Mouse (Mus musculus) myocyte (in vitro differentiated cells): ENCODE measurements around the gene Smyd3. TPM values are rescaled to one million over a fixed set of nuclear protein-coding genes. Genes with fewer than 3 reads are reported as not detected.

Source experiments
- H3K27me3 ChIP-seq: one replicate; pipeline ENCODE4 v1.6.1; 2011; ENCODE audit not compliant: control insufficient read depth, insufficient read depth, insufficient read length
- H3K36me3 ChIP-seq: one replicate; pipeline ENCODE4 v1.6.1; 2011; ENCODE audit not compliant: control insufficient read depth, insufficient read depth
- H3K4me2 ChIP-seq: one replicate; pipeline ENCODE4 v1.6.1; 2011; ENCODE audit warnings: low read depth, control low read depth
- H3K4me3 ChIP-seq: one replicate; pipeline ENCODE4 v1.5.1; 2011; ENCODE audit warnings: mild to moderate bottlenecking, control low read depth, moderate library complexity
- H3K79me2 ChIP-seq: one replicate; pipeline ENCODE4 v1.6.1; 2011; ENCODE audit not compliant: control insufficient read depth, insufficient read depth
- H3ac ChIP-seq: one replicate; pipeline ENCODE4 v1.6.1; 2011; ENCODE audit not compliant: control insufficient read depth, insufficient read length
- CEBPB ChIP-seq: IDR thresholded peaks from 2 replicates; pipeline ENCODE4 v1.6.1; 2011; ENCODE audit warnings: mild to moderate bottlenecking, moderate library complexity; ENCODE audit not compliant: poor library complexity, insufficient read depth, severe bottlenecking
- E2F4 ChIP-seq: IDR thresholded peaks from one replicate; pipeline ENCODE4 v1.6.1; 2011; ENCODE audit warnings: mild to moderate bottlenecking, control low read depth, moderate library complexity; ENCODE audit not compliant: insufficient read depth
- MAX ChIP-seq: IDR thresholded peaks from one replicate; pipeline ENCODE4 v1.6.1; 2011; ENCODE audit warnings: low read depth, mild to moderate bottlenecking, control low read depth
- MYOD1 ChIP-seq, 3 experiments: IDR thresholded peaks; one replicate each; pipeline ENCODE4 v1.6.1; 2011; ENCODE audit warnings: control low read depth in 2 of 3, low read depth in 2 of 3, mild to moderate bottlenecking in 2 of 3, moderate library complexity in 1 of 3; ENCODE audit not compliant: insufficient read length in 2 of 3, control insufficient read depth in 1 of 3
- MYOG ChIP-seq, 3 experiments: IDR thresholded peaks; one replicate each; pipeline ENCODE4 v1.6.1; 2011; ENCODE audit warnings: control low read depth in 2 of 3, low read depth in 2 of 3, mild to moderate bottlenecking in 2 of 3; ENCODE audit not compliant: insufficient read length in 2 of 3, control insufficient read depth in 1 of 3, insufficient read depth in 1 of 3
- POLR2A ChIP-seq: IDR thresholded peaks from one replicate; pipeline ENCODE4 v1.6.1; 2011; ENCODE audit warnings: low read depth, mild to moderate bottlenecking, control low read depth, moderate library complexity; ENCODE audit not compliant: insufficient read length
- POLR2AphosphoS2 ChIP-seq: IDR thresholded peaks from one replicate; pipeline ENCODE4 v1.6.1; 2011; ENCODE audit warnings: low read depth, control low read depth; ENCODE audit not compliant: insufficient read length
- REST ChIP-seq: IDR thresholded peaks from one replicate; pipeline ENCODE4 v1.6.1; 2011; ENCODE audit warnings: mild to moderate bottlenecking, control low read depth, moderate library complexity; ENCODE audit not compliant: insufficient read depth, insufficient read length
- SRF ChIP-seq: IDR thresholded peaks from one replicate; pipeline ENCODE4 v1.6.1; 2011; ENCODE audit warnings: low read depth; ENCODE audit not compliant: control insufficient read depth, insufficient read length
- TCF12 ChIP-seq: IDR thresholded peaks from one replicate; pipeline ENCODE4 v1.6.1; 2011; ENCODE audit warnings: mild to moderate bottlenecking, control low read depth; ENCODE audit not compliant: poor library complexity, insufficient read depth, severe bottlenecking
- TCF3 ChIP-seq: IDR thresholded peaks from one replicate; pipeline ENCODE4 v1.6.1; 2011; ENCODE audit warnings: low read depth, control low read depth; ENCODE audit not compliant: insufficient read length
- USF1 ChIP-seq: IDR thresholded peaks from one replicate; pipeline ENCODE4 v1.6.1; 2011; ENCODE audit warnings: low read depth, mild to moderate bottlenecking, control low read depth, moderate library complexity
- polyA plus RNA-seq: library from polyadenylated mRNA; unstranded; fragments of >200 nt; fragmentation: generic; extraction: Trizol; gene quantifications from one replicate; pipeline ENCODE4 v1.2.1, GENCODE M21; 2012; ENCODE audit warnings: missing spikeins

The Smyd3 gene
- polyA plus RNA-seq, 1 experiment: 22.7 TPM

DNA sequence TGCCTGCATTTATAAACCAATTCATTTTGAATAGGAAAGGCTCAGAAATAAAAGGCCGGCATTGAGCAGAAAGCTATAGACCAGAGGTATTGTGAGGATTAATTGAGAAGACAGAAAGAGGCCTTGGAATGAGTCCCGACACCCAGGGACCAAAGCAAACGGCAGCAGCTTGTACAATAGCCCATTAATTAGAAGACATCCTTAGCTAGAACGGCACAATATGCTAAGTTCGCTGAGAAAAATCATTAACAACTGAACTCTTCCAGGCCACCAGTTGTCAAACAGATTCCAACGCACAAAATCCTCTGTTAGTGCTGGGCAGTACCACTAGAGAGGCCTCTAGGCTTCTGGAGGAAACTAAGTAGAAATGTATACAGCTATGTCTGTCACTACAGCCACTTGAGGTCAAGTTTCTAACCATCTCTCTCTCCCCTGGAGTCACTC is 411.1 kb downstream of the Smyd3 start:
- Histone ChIP-seq H3K36me3 (no peaks in the 10 kb centered on the region), H3K4me3 (no peak overlapping the region), H3K79me2 (no peaks in the 10 kb centered on the region), H3K27me3 (no peaks in the 10 kb centered on the region), H3K4me2 (no peak overlapping the region), H3ac (no peak overlapping the region)
- TF ChIP-seq CEBPB (no peak), MAX (no peak), POLR2AphosphoS2 (no peak), MYOD1 (IDR thresholded peaks at IDR 0.05; ENCODE audit: control insufficient read depth in 1 of 3, insufficient read length in 2 of 3, low read depth in 2 of 3) (no peak), REST (no peak), E2F4 (no peak), TCF12 (no peak), MYOG (IDR thresholded peaks at IDR 0.05; ENCODE audit: control insufficient read depth in 1 of 3, insufficient read depth in 1 of 3, insufficient read length in 2 of 3, low read depth in 2 of 3) (no peak), TCF3 (no peak), USF1 (no peak)

DNA sequence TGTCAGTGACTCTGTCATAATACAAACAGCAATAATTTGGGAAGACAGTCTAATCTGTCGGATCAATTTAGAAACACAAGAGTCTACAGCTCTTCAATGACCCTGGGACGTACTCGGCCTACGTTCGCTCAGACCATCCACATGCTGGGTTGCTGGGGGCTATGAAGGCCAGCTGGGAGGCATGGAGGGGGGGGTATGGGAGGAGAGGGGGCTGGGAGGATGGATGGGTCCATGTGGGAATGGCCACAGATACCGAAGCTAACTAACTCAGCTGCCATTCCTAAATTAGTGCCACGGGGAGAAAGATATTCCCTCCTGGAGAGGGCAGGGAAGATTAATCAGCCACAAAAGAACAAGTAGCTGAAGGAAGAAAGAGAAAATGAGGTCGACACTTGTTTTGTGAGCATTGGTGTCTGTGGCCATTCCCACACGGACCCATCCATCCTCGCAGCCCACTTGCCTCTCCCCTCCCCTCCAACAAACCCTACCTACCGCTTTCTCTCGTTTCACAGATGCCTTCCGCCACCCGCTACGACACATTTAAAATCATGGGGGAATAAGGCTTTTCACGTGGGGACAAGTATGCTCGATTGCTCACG is 411.6 kb downstream of the Smyd3 start:
- H3K79me2 ChIP-seq: no peaks in the 10 kb centered on the region
- no peak overlapping the region for H3K4me3 ChIP-seq
- H3ac ChIP-seq: no peak overlapping the region
- TF ChIP-seq MYOG (IDR thresholded peaks at IDR 0.05; ENCODE audit: control insufficient read depth in 1 of 3, insufficient read depth in 1 of 3, insufficient read length in 2 of 3, low read depth in 2 of 3) (no peak), TCF3 (no peak), POLR2A (no peak), CEBPB (no peak), MYOD1 (IDR thresholded peaks at IDR 0.05; ENCODE audit: control insufficient read depth in 1 of 3, insufficient read length in 2 of 3, low read depth in 2 of 3) (no peak), REST (no peak), E2F4 (no peak), MAX (no peak), SRF (no peak), POLR2AphosphoS2 (no peak)
- no peaks in the 10 kb centered on the region for H3K36me3 ChIP-seq
- H3K4me2 ChIP-seq: no peak overlapping the region
- H3K27me3 ChIP-seq: no peaks in the 10 kb centered on the region

DNA sequence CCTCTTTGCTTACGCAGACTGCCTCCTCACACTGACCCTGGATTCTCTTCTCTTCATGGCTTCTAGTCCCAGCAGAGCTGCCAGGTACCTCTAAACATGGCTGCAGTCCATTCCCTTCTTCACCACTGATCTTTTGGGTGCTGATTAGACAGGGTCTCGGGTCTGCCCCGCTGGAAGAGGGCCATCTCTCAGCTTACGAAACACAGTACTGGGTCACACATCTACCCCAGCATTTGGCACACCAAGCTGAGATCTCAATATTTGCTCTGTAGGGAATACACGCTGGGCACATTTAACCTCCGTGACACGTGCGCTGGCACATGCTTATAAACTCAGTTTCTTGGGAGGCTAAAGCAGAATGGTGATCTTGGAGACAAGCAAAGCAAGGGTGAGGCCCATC is 413.4 kb downstream of the Smyd3 start:
- H3K4me3 ChIP-seq: no peak overlapping the region
- H3K36me3 ChIP-seq: no peaks in the 10 kb centered on the region
- no peaks in the 10 kb centered on the region for H3K79me2 ChIP-seq
- no peak for TF ChIP-seq POLR2A
- no peak for TF ChIP-seq E2F4
- no peak for TF ChIP-seq MAX
- TF ChIP-seq USF1: no peak
- TF ChIP-seq TCF12: no peak
- no peak for TF ChIP-seq MYOD1 (IDR thresholded peaks at IDR 0.05; ENCODE audit: control insufficient read depth in 1 of 3, insufficient read length in 2 of 3, low read depth in 2 of 3)
- TF ChIP-seq REST: no peak
- no peak for TF ChIP-seq SRF
- no peak for TF ChIP-seq POLR2AphosphoS2
- TF ChIP-seq CEBPB: no peak
- no peak for TF ChIP-seq MYOG (IDR thresholded peaks at IDR 0.05; ENCODE audit: control insufficient read depth in 1 of 3, insufficient read depth in 1 of 3, insufficient read length in 2 of 3, low read depth in 2 of 3)
- no peak for TF ChIP-seq TCF3
- no peak overlapping the region for H3ac ChIP-seq
- no peak overlapping the region for H3K4me2 ChIP-seq
- H3K27me3 ChIP-seq: no peaks in the 10 kb centered on the region

DNA sequence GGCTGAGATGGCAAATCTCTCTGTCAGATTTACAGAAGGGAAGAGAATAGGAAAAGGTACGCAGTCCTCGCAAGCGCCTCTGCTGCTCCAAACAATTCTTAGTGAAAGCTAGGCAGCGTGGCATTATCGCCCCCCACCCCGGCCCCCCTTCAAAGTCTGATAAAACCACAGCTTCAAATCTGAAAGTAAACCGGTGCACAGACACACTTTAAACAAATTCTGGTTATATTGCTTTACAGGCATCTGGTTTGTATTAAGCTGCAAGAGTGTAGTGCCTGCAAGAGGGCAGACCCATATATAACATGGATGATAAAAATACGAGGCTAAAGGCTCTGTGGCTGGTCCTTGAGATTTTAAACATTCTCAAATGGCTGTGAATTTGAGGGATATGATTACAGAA is 420.8 kb downstream of the Smyd3 start:
- Histone ChIP-seq H3K79me2 (no peaks in the 10 kb centered on the region), H3K36me3 (no peaks in the 10 kb centered on the region), H3K4me3 (no peak overlapping the region), H3K4me2 (no peak overlapping the region), H3K27me3 (no peaks in the 10 kb centered on the region), H3ac (no peak overlapping the region)
- TF ChIP-seq E2F4: no peak
- no peak for TF ChIP-seq TCF12

DNA sequence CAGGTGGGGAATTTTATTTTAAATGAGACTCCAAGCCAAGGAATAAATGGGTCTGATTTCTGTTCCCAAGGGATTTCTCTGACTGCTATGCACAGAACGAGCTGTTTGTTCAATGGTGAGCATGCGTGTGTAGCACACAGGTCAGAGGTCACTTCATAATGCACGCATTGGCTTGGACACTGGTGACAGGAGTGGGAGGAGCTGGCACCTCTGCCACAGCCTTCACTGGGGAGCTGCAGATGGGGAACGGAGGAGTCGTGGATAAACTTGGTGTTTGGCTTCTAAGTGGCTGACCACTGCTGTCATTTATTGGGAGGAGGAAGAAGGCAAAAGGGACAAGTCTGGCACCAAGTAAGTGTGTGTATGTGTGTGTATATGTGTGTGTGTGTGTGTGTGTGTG is 421.5 kb downstream of the Smyd3 start:
- TF ChIP-seq MAX (no peak), SRF (no peak), MYOD1 (IDR thresholded peaks at IDR 0.05; ENCODE audit: control insufficient read depth in 1 of 3, insufficient read length in 2 of 3, low read depth in 2 of 3) (no peak), MYOG (IDR thresholded peaks at IDR 0.05; ENCODE audit: control insufficient read depth in 1 of 3, insufficient read depth in 1 of 3, insufficient read length in 2 of 3, low read depth in 2 of 3) (no peak), TCF3 (no peak), USF1 (no peak), CEBPB (no peak), E2F4 (no peak), POLR2A (no peak), REST (no peak), POLR2AphosphoS2 (no peak), TCF12 (no peak)
- no peaks in the 10 kb centered on the region for H3K79me2 ChIP-seq
- no peak overlapping the region for H3K4me2 ChIP-seq
- no peaks in the 10 kb centered on the region for H3K36me3 ChIP-seq
- no peak overlapping the region for H3K4me3 ChIP-seq
- no peak overlapping the region for H3ac ChIP-seq
- no peaks in the 10 kb centered on the region for H3K27me3 ChIP-seq
